Mouse (Mus musculus): Measurements from ENCODE around the gene Olfr1126. TPM values are rescaled to one million over a fixed set of nuclear protein-coding genes. Genes with fewer than 3 reads are reported as not detected.
"Not testable (repeated sequence)": the region's sequence is repeated elsewhere in the genome, so short reads cannot be mapped to it uniquely, and the experiment has no call there.

Olfr1126 gene
- polyA plus RNA-seq (2012; rRNA removed) = not detected in 2 replicates

GRCm38 (mm10) chr2:87453662-87454061, at the start of gene Olfr1126:
Gene Olfr1126 (plus strand): TSS chr2:87453962.
- DNase-seq (ENCODE audit: low read depth, low spot score) = no peak

DNA sequence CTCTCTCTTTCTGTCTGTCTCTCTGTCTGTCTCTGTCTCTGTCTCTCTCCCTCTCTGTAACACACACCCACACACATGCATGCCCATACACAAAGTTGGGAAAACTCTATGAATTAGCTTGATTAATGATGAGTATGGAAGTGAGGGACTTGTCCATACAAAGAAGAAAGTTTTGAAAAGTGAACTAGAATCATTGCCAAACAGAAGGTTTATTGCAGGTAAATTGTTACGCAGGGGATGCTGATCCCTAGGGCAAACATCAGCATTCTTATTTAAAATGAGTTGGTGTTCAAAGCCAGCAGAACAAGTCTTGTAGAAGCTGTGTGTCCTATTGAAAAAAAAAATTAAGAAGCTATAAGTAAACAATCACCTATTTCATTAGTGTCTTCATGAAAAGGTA, 37.4 kb upstream of the Olfr1126 start, which contains the start of gene Olfr1123:
TSS of gene Olfr1123 (plus strand) at position 301 of the 400 bp plus-strand sequence.
- 62% methylated on average over 1 of the region's 1 CpGs for WGBS

DNA sequence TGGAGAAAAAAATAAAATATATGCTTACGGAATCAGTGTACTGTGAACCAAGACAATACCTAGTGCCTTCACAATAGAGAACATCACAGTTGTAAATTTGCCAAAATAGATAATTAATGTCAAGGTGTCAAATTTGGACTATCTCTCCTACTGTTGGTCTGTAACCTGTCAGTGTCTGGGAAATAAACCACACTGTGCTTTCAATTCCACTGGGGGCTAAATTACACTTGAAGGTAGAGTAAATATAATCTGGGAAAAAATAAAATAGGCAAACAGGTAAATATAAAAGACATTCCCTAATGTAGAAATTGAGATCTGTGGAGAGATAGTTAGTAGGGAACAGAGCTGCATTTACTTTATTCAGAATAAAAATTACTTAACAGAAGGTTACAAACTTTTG, 23.8 kb upstream of the Olfr1126 start, which contains the start of gene Olfr1124:
TSS of gene Olfr1124 (plus strand) at position 301 of the 400 bp plus-strand sequence.
- 90% methylated on average over 1 of the region's 1 CpGs for WGBS
- no peak for DNase-seq (ENCODE audit: low read depth, low spot score)

More for the DNA sequence above, 37.4 kb upstream of the Olfr1126 start, which contains the start of gene Olfr1123:
- no peak for DNase-seq (ENCODE audit: low read depth, low spot score)

GRCm38 (mm10) chr2:87437731-87438130, 16.0 kb upstream of the Olfr1126 start:
- 88% methylated on average over 16 of the region's 16 CpGs for WGBS
- no peak for DNase-seq (ENCODE audit: low read depth, low spot score)

GRCm38 (mm10) chr2:87461769-87462168, 8.0 kb downstream of the Olfr1126 start:
- DNase-seq (ENCODE audit: low read depth, low spot score) = no peak
- WGBS = 86% methylated on average over 4 of the region's 4 CpGs

DNA sequence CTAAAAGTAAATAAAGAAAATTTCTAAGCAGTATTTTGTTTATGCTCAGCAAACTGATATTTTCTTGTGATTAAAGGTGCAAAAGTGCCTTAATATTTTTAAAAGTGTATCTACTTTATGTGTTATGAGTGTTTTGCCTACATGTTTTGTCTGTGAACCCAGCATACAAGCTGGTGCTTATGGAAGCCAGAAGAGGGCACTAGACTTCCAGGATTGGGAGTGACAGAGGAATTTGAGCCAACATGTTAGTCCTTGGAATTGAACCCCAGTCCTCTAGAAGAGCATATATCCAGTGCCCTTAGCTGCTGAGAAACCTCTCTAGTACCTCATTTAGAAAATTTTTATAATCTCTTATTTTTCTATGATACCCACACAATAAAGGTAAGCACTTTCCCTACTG, 26.4 kb downstream of the Olfr1126 start:
- DNase-seq (ENCODE audit: low read depth, low spot score) = no peak

GRCm38 (mm10) chr2:87481158-87481557, 27.4 kb downstream of the Olfr1126 start:
- 75% methylated on average over 4 of the region's 4 CpGs for WGBS
- no peak for DNase-seq (ENCODE audit: low read depth, low spot score)

GRCm38 (mm10) chr2:87482276-87482675, 28.5 kb downstream of the Olfr1126 start:
- no peak for DNase-seq (ENCODE audit: low read depth, low spot score)
- 63% methylated on average over 2 of the region's 2 CpGs for WGBS

GRCm38 (mm10) chr2:87496993-87497392, 43.2 kb downstream of the Olfr1126 start, which contains the start of gene Pramel7:
Gene Pramel7 (minus strand): TSS chr2:87497093.
- WGBS = 87% methylated on average over 4 of the region's 5 CpGs
- not testable (repeated sequence) for DNase-seq (ENCODE audit: low read depth, low spot score)

- DNase-seq (ENCODE audit: low read depth, low spot score) = no peak
- WGBS = 80% methylated on average over 6 of the region's 6 CpGs
Measured at GRCm38 (mm10) chr2:87506265-87506664, 52.5 kb downstream of the Olfr1126 start, which contains the start of gene Pramel6. Gene Pramel6 (plus strand): TSS chr2:87506565.

Other genes with a start within 250 kb of the Olfr1126 start
- not detected in 2 replicates for gene Olfr1113, start 245.0 kb upstream of the Olfr1126 start, polyA plus RNA-seq (2012; rRNA removed)
- not detected in 2 replicates for gene Olfr1115, start 205.9 kb upstream of the Olfr1126 start, polyA plus RNA-seq (2012; rRNA removed)
- gene Olfr1116, start 186.4 kb upstream of the Olfr1126 start, polyA plus RNA-seq (2012; rRNA removed) = not detected in 2 replicates
- not detected in 2 replicates for gene Olfr1118, start 146.4 kb upstream of the Olfr1126 start, polyA plus RNA-seq (2012; rRNA removed)
- gene Olfr1120, start 99.1 kb upstream of the Olfr1126 start, polyA plus RNA-seq (2012; rRNA removed) = not detected in 2 replicates
- not detected in 2 replicates for gene Olfr1121, start 84.1 kb upstream of the Olfr1126 start, polyA plus RNA-seq (2012; rRNA removed)
- gene Olfr1122, start 68.1 kb upstream of the Olfr1126 start, polyA plus RNA-seq (2012; rRNA removed) = not detected in 2 replicates
- not detected in 2 replicates for gene Olfr1123, start 37.3 kb upstream of the Olfr1126 start, polyA plus RNA-seq (2012; rRNA removed)
- not detected in 2 replicates for gene Olfr1124, start 23.7 kb upstream of the Olfr1126 start, polyA plus RNA-seq (2012; rRNA removed)
- not detected in 2 replicates for gene Pramel7, start 43.1 kb downstream of the Olfr1126 start, polyA plus RNA-seq (2012; rRNA removed)
- gene Pramel6, start 52.6 kb downstream of the Olfr1126 start, polyA plus RNA-seq (2012; rRNA removed) = not detected in 2 replicates
- not detected in 2 replicates for gene Olfr153, start 77.8 kb downstream of the Olfr1126 start, polyA plus RNA-seq (2012; rRNA removed)
- not detected in 2 replicates for gene Olfr1128, start 91.6 kb downstream of the Olfr1126 start, polyA plus RNA-seq (2012; rRNA removed)
- gene Olfr1129, start 119.9 kb downstream of the Olfr1126 start, polyA plus RNA-seq (2012; rRNA removed) = not detected in 2 replicates
- gene Olfr1130, start 152.2 kb downstream of the Olfr1126 start, polyA plus RNA-seq (2012; rRNA removed) = not detected in 2 replicates
- not detected in 2 replicates for gene Olfr1131, start 173.1 kb downstream of the Olfr1126 start, polyA plus RNA-seq (2012; rRNA removed)
- gene Olfr1132, start 183.6 kb downstream of the Olfr1126 start, polyA plus RNA-seq (2012; rRNA removed) = not detected in 2 replicates
- not detected in 2 replicates for gene Olfr1133, start 193.4 kb downstream of the Olfr1126 start, polyA plus RNA-seq (2012; rRNA removed)
- not detected in 2 replicates for gene Olfr1134, start 204.5 kb downstream of the Olfr1126 start, polyA plus RNA-seq (2012; rRNA removed)
- not detected in 2 replicates for gene Olfr1135, start 219.7 kb downstream of the Olfr1126 start, polyA plus RNA-seq (2012; rRNA removed)
- not detected in 2 replicates for gene Olfr1136, start 240.0 kb downstream of the Olfr1126 start, polyA plus RNA-seq (2012; rRNA removed)